ENCODE assay signal across 8 mouse cellular contexts in genomic region chr5:146385989-146386388, GRCm38 (mm10). TPM values are rescaled to one million over a fixed set of nuclear protein-coding genes. Genes with fewer than 3 reads are reported as not detected.
DNase-seq lines count a peak whose midpoint lies in the region; ATAC-seq and TF ChIP-seq lines count a peak whose summit lies in the region.
"Had no signal": no experiment of that assay in that cellular context is flagged by ENCODE, and none has a peak within 500 bp of the region (broad histone marks: within the 10 kb centered on the region; RNA-seq: fewer than 3 reads in every experiment).

No protein-coding gene starts in this region.

- H3K4me3 ChIP-seq in stomach, embryonic 14.5 days (ENCODE audit: low read depth, low read length), result peak overlapping the region; percentile 52
- H3K4me3 ChIP-seq in stomach, postnatal 0 days (ENCODE audit: low read depth, low read length), result no peak overlapping the region
- H3K4me3 ChIP-seq in forebrain, embryonic 12.5 days (replicated peaks), result peak overlapping the region; percentile 66
- H3K4me3 ChIP-seq in limb, embryonic 14.5 days (replicated peaks; ENCODE audit: low read length), result peak overlapping the region; percentile 63

- TF ChIP-seq EP300 in stomach, postnatal 0 days (optimal IDR thresholded peaks at IDR 0.05), result no peak

- H3K4me1 ChIP-seq in stomach, embryonic 14.5 days (ENCODE audit: control insufficient read depth, insufficient read depth, low read length), result 0 out of 2 replicates have a peak, but pooled peaks cover 6% of the 10 kb centered on the region
- H3K4me1 ChIP-seq in stomach, postnatal 0 days (replicated peaks; ENCODE audit: control insufficient read depth, insufficient read depth), result no peaks in the 10 kb centered on the region
- peaks cover 7% of the 10 kb centered on the region for H3K4me1 ChIP-seq in forebrain, embryonic 12.5 days
- peaks cover 5% of the 10 kb centered on the region for H3K4me1 ChIP-seq in limb, embryonic 14.5 days (ENCODE audit: control insufficient read depth, insufficient read depth, low read length)

- no peak for TF ChIP-seq CTCF in stomach, postnatal 0 days (IDR thresholded peaks at IDR 0.05; ENCODE audit: low read depth)

- no peak for ATAC-seq in stomach, embryonic 14.5 days (ENCODE audit: insufficient number of reproducible peaks, insufficient read depth, low FRiP score, low read depth)
- no peak for ATAC-seq in stomach, postnatal 0 days (ENCODE audit: low FRiP score, low TSS enrichment)
- ATAC-seq in forebrain, embryonic 12.5 days (ENCODE audit: low FRiP score), result no peak
- ATAC-seq in limb, embryonic 14.5 days (ENCODE audit: low FRiP score, low read depth), result no peak

- H3K4me2 ChIP-seq in stomach, embryonic 14.5 days (replicated peaks; ENCODE audit: low read depth, low read length), result peak overlapping the region; percentile 52
- H3K4me2 ChIP-seq in stomach, postnatal 0 days (replicated peaks; ENCODE audit: low read depth), result no peak overlapping the region; the same call in 1 of the 2 replicates
- peak overlapping the region; percentile 70 for H3K4me2 ChIP-seq in forebrain, embryonic 12.5 days
- H3K4me2 ChIP-seq in limb, embryonic 14.5 days (replicated peaks; ENCODE audit: low read depth, low read length, severe bottlenecking), result peak overlapping the region; percentile 85

- no peaks in the 10 kb centered on the region for H3K9me3 ChIP-seq in stomach, embryonic 14.5 days (ENCODE audit: control insufficient read depth, low read depth, low read length)
- no peaks in the 10 kb centered on the region for H3K9me3 ChIP-seq in stomach, postnatal 0 days (ENCODE audit: control insufficient read depth, low read length)
- peaks cover 4% of the 10 kb centered on the region; the same call in 1 of the 2 replicates for H3K9me3 ChIP-seq in forebrain, embryonic 12.5 days
- H3K9me3 ChIP-seq in limb, embryonic 14.5 days (ENCODE audit: control insufficient read depth, low read length), result peaks cover 3% of the 10 kb centered on the region; the same call in 1 of the 2 replicates

- H3K27me3 ChIP-seq in stomach, embryonic 14.5 days (ENCODE audit: control insufficient read depth, insufficient read depth, low read length), result 0 out of 2 replicates have a peak, but pooled peaks cover 4% of the 10 kb centered on the region
- H3K27me3 ChIP-seq in stomach, postnatal 0 days (ENCODE audit: control insufficient read depth, insufficient read depth, low read length), result no peaks in the 10 kb centered on the region
- no peaks in the 10 kb centered on the region for H3K27me3 ChIP-seq in forebrain, embryonic 12.5 days
- no peaks in the 10 kb centered on the region for H3K27me3 ChIP-seq in limb, embryonic 14.5 days (ENCODE audit: control insufficient read depth, insufficient read depth, low read length)

- H3K36me3 ChIP-seq in stomach, embryonic 14.5 days (ENCODE audit: control insufficient read depth, insufficient read depth, low read length), result no peaks in the 10 kb centered on the region
- H3K36me3 ChIP-seq in stomach, postnatal 0 days (ENCODE audit: control insufficient read depth, insufficient read depth, low read length), result no peaks in the 10 kb centered on the region
- H3K36me3 ChIP-seq in forebrain, embryonic 12.5 days (replicated peaks), result peaks cover 7% of the 10 kb centered on the region; the same call in 1 of the 2 replicates
- no peaks in the 10 kb centered on the region for H3K36me3 ChIP-seq in limb, embryonic 14.5 days (ENCODE audit: control insufficient read depth, insufficient read depth, low read length)

- no peak overlapping the region for H3K9ac ChIP-seq in stomach, embryonic 14.5 days (replicated peaks; ENCODE audit: low read depth, low read length)
- no peak overlapping the region for H3K9ac ChIP-seq in stomach, postnatal 0 days (ENCODE audit: low read length)
- no peak overlapping the region for H3K9ac ChIP-seq in forebrain, embryonic 12.5 days
- 0 out of 2 replicates have a peak overlapping the region, but pooled peaks have one; percentile 65 for H3K9ac ChIP-seq in limb, embryonic 14.5 days (ENCODE audit: low read depth, low read length, severe bottlenecking)

- H3K27ac ChIP-seq in stomach, embryonic 14.5 days (ENCODE audit: low read length), result no peak overlapping the region
- H3K27ac ChIP-seq in stomach, postnatal 0 days (replicated peaks), result no peak overlapping the region
- H3K27ac ChIP-seq in forebrain, embryonic 12.5 days, result no peak overlapping the region
- no peak overlapping the region for H3K27ac ChIP-seq in limb, embryonic 14.5 days (replicated peaks; ENCODE audit: low read depth, low read length)

- TF ChIP-seq POLR2A in limb, embryonic 14.5 days (IDR thresholded peaks at IDR 0.05; ENCODE audit: borderline replicate concordance, extremely low read depth, insufficient read depth, insufficient read length), result no peak

- DNase-seq in stomach, postnatal 0 days (ENCODE audit: low spot score), result no peak
- no peak for DNase-seq in limb, embryonic 14.5 days (ENCODE audit: low spot score)
- no peak for DNase-seq in left cerebral cortex, adult 18-20 months (ENCODE audit: low spot score in 2 of 2)
- DNase-seq in T-cell, adult 2 months (ENCODE audit: low spot score), result no peak
- no peak for DNase-seq in spleen, adult 18-20 months

- WGBS in stomach, embryonic 14.5 days, result 21% methylated on average over 13 of the region's 13 CpGs
- WGBS in stomach, postnatal 0 days, result 29% methylated on average over 13 of the region's 13 CpGs
- WGBS in forebrain, embryonic 12.5 days, result 3% methylated on average over 13 of the region's 13 CpGs
- WGBS in limb, embryonic 14.5 days, result 16% methylated on average over 13 of the region's 13 CpGs

RNA-seq across cellular contexts. Expression of gene Wasf3, which starts 1.2 kb away (rescaled TPM):
- polyA plus RNA-seq in stomach, embryonic 14.5 days (2014; fragmentation: Nextera tagmentation; extraction: Ambion mirVana), result 1.8 and 2.0 TPM in 2 replicates
- polyA plus RNA-seq in stomach, postnatal 0 days (2015; fragmentation: Nextera tagmentation; extraction: Ambion mirVana), result 0.45 and 0.50 TPM in 2 replicates
- 7.2 and 8.4 TPM in 2 replicates for polyA plus RNA-seq in forebrain, embryonic 12.5 days (2016; fragmentation: Nextera tagmentation; extraction: Ambion mirVana)
- polyA plus RNA-seq in limb, embryonic 14.5 days (2012; rRNA removed), result 10.8 and 12.4 TPM in 2 replicates
- 1.4 and 2.2 TPM in 2 replicates for polyA plus RNA-seq in limb, embryonic 14.5 days (2014; fragmentation: Nextera tagmentation; extraction: Ambion mirVana)
- total RNA-seq in left cerebral cortex, adult 18-20 months (2021), result 10 to 100 TPM; 87.4 to 91.9 TPM
- total RNA-seq: megakaryocyte-erythroid progenitor cell, adult 5-6 weeks had no signal
